Mouse (Mus musculus): ENCODE measurements around the gene Setd1b. TPM values are rescaled to one million over a fixed set of nuclear protein-coding genes. Genes with fewer than 3 reads are reported as not detected.

The Setd1b gene
- polyA plus RNA-seq, 1 experiment from 2014 or later, result 5.4 TPM

- 0% methylated on average over 6 of the region's 6 CpGs for WGBS
- Histone ChIP-seq H3K36me3 (ENCODE audit: control insufficient read depth, insufficient read depth) (no peaks in the 10 kb centered on the region; the same call in 1 of the 2 replicates), H3K4me1 (replicated peaks; ENCODE audit: control insufficient read depth, insufficient read depth, low read length) (peaks cover 12% of the 10 kb centered on the region; the same call in 1 of the 2 replicates), H3K27ac (ENCODE audit: low read depth, low read length) (peak overlapping the region; percentile 100), H3K9ac (ENCODE audit: low read depth, low read length) (peak overlapping the region; percentile 99), H3K27me3 (replicated peaks; ENCODE audit: control insufficient read depth, insufficient read depth, low read length) (no peaks in the 10 kb centered on the region), H3K9me3 (ENCODE audit: control insufficient read depth) (no peaks in the 10 kb centered on the region), H3K4me2 (replicated peaks; ENCODE audit: low read depth) (peak overlapping the region; percentile 98), H3K4me3 (ENCODE audit: low read depth, low read length) (peak overlapping the region; percentile 86)
- ATAC-seq, result no peak
- no peak for TF ChIP-seq CTCF (IDR thresholded peaks at IDR 0.05; ENCODE audit: low read depth)
Measured at GRCm38 (mm10) chr5:123137910-123138229, 4.1 kb upstream of the Setd1b start.

GRCm38 (mm10) chr5:123138230-123138911 lies 3.6 kb upstream of the Setd1b start:
- H3K27ac ChIP-seq (ENCODE audit: low read depth, low read length), result peak overlapping the region; percentile 100

GRCm38 (mm10) chr5:123138953-123139721 lies 2.9 kb upstream of the Setd1b start:
- no peak for ATAC-seq
- Histone ChIP-seq H3K4me1 (replicated peaks; ENCODE audit: control insufficient read depth, insufficient read depth, low read length) (peaks cover 12% of the 10 kb centered on the region; the same call in 1 of the 2 replicates), H3K9ac (ENCODE audit: low read depth, low read length) (peak overlapping the region; percentile 99), H3K9me3 (ENCODE audit: control insufficient read depth) (no peaks in the 10 kb centered on the region), H3K4me3 (ENCODE audit: low read depth, low read length) (peak overlapping the region; percentile 86), H3K27ac (ENCODE audit: low read depth, low read length) (peak overlapping the region; percentile 100), H3K27me3 (replicated peaks; ENCODE audit: control insufficient read depth, insufficient read depth, low read length) (no peaks in the 10 kb centered on the region), H3K36me3 (ENCODE audit: control insufficient read depth, insufficient read depth) (no peaks in the 10 kb centered on the region), H3K4me2 (replicated peaks; ENCODE audit: low read depth) (peak overlapping the region; percentile 98)
- TF ChIP-seq CTCF (IDR thresholded peaks at IDR 0.05; ENCODE audit: low read depth), result no peak
- WGBS, result under 1% methylated on average over 39 of the region's 39 CpGs

More at GRCm38 (mm10) chr5:123138230-123138911, 3.6 kb upstream of the Setd1b start:
- no peaks in the 10 kb centered on the region for H3K9me3 ChIP-seq (ENCODE audit: control insufficient read depth)
- WGBS, result 0% methylated on average over 39 of the region's 40 CpGs
- no peaks in the 10 kb centered on the region for H3K27me3 ChIP-seq (replicated peaks; ENCODE audit: control insufficient read depth, insufficient read depth, low read length)
- peak overlapping the region; percentile 98 for H3K4me2 ChIP-seq (replicated peaks; ENCODE audit: low read depth)
- TF ChIP-seq CTCF (IDR thresholded peaks at IDR 0.05; ENCODE audit: low read depth), result peak; percentile 43
- ATAC-seq, result peak; percentile 15
- H3K4me1 ChIP-seq (replicated peaks; ENCODE audit: control insufficient read depth, insufficient read depth, low read length), result peaks cover 12% of the 10 kb centered on the region; the same call in 1 of the 2 replicates
- H3K4me3 ChIP-seq (ENCODE audit: low read depth, low read length), result peak overlapping the region; percentile 86
- H3K9ac ChIP-seq (ENCODE audit: low read depth, low read length), result peak overlapping the region; percentile 99
- H3K36me3 ChIP-seq (ENCODE audit: control insufficient read depth, insufficient read depth), result no peaks in the 10 kb centered on the region; the same call in 1 of the 2 replicates

GRCm38 (mm10) chr5:123139722-123140627 lies 2.0 kb upstream of the Setd1b start:
- no peaks in the 10 kb centered on the region for H3K27me3 ChIP-seq (replicated peaks; ENCODE audit: control insufficient read depth, insufficient read depth, low read length)
- no peak for TF ChIP-seq CTCF (IDR thresholded peaks at IDR 0.05; ENCODE audit: low read depth)
- no peaks in the 10 kb centered on the region for H3K9me3 ChIP-seq (ENCODE audit: control insufficient read depth)
- H3K36me3 ChIP-seq (ENCODE audit: control insufficient read depth, insufficient read depth), result no peaks in the 10 kb centered on the region
- peak overlapping the region; percentile 99 for H3K9ac ChIP-seq (ENCODE audit: low read depth, low read length)
- H3K4me1 ChIP-seq (replicated peaks; ENCODE audit: control insufficient read depth, insufficient read depth, low read length), result 0 out of 2 replicates have a peak, but pooled peaks cover 12% of the 10 kb centered on the region
- peak overlapping the region; percentile 86 for H3K4me3 ChIP-seq (ENCODE audit: low read depth, low read length)
- H3K27ac ChIP-seq (ENCODE audit: low read depth, low read length), result peak overlapping the region; percentile 100
- under 1% methylated on average over 28 of the region's 28 CpGs for WGBS
- H3K4me2 ChIP-seq (replicated peaks; ENCODE audit: low read depth), result peak overlapping the region; percentile 98
- no peak for ATAC-seq

GRCm38 (mm10) chr5:123140694-123141554 lies 1.1 kb upstream of the Setd1b start:
- Histone ChIP-seq H3K27ac (ENCODE audit: low read depth, low read length) (peak overlapping the region; percentile 96), H3K4me2 (replicated peaks; ENCODE audit: low read depth) (peak overlapping the region; percentile 98), H3K4me1 (replicated peaks; ENCODE audit: control insufficient read depth, insufficient read depth, low read length) (0 out of 2 replicates have a peak, but pooled peaks cover 9% of the 10 kb centered on the region), H3K9me3 (ENCODE audit: control insufficient read depth) (no peaks in the 10 kb centered on the region), H3K36me3 (ENCODE audit: control insufficient read depth, insufficient read depth) (no peaks in the 10 kb centered on the region), H3K27me3 (replicated peaks; ENCODE audit: control insufficient read depth, insufficient read depth, low read length) (no peaks in the 10 kb centered on the region), H3K9ac (ENCODE audit: low read depth, low read length) (peak overlapping the region; percentile 99), H3K4me3 (ENCODE audit: low read depth, low read length) (peak overlapping the region; percentile 86)
- under 1% methylated on average over 31 of the region's 31 CpGs for WGBS
- peak; percentile 29 for TF ChIP-seq CTCF (IDR thresholded peaks at IDR 0.05; ENCODE audit: low read depth)
- peak; percentile 32 for ATAC-seq
